Mouse (Mus musculus) spleen, adult 2 months (tissue): Measurements from ENCODE around the gene Grik3. TPM values are rescaled to one million over a fixed set of nuclear protein-coding genes. Genes with fewer than 3 reads are reported as not detected.

Experiments used
- DNase-seq, 2 experiments: peaks; one replicate each; pipeline versions ENCODE4 v3.0.0 to v3.0.0-alpha.2; 2012 to 2021; ENCODE audit warnings: low spot score in 2 of 2, low read depth in 1 of 2
- H3K27ac ChIP-seq: fragments of 200-500 bp; 2 replicates; pipeline ENCODE4 v1.5.1; 2012; ENCODE audit warnings: low read length, inconsistent platforms; ENCODE audit not compliant: insufficient read depth
- H3K27me3 ChIP-seq: fragments of 200-500 bp; 2 replicates; pipeline ENCODE4 v1.6.1; 2012; ENCODE audit warnings: mild to moderate bottlenecking, moderate library complexity, low read length, inconsistent platforms; ENCODE audit not compliant: control insufficient read depth, insufficient read depth
- H3K36me3 ChIP-seq: fragments of 200-500 bp; 2 replicates; pipeline ENCODE4 v1.6.1; 2012; ENCODE audit warnings: mild to moderate bottlenecking, low read length, inconsistent platforms; ENCODE audit not compliant: control insufficient read depth, insufficient read depth
- H3K4me1 ChIP-seq: fragments of 200-500 bp; 2 replicates; pipeline ENCODE4 v1.6.1; 2011; ENCODE audit warnings: inconsistent platforms; ENCODE audit not compliant: control insufficient read depth, insufficient read depth, insufficient read length
- H3K4me3 ChIP-seq: fragments of 200-500 bp; 2 replicates; pipeline ENCODE4 v1.5.1; 2011; ENCODE audit warnings: mild to moderate bottlenecking, inconsistent platforms; ENCODE audit not compliant: insufficient read depth, insufficient read length; ENCODE audit errors: extremely low read depth
- CTCF ChIP-seq: fragments of 200-500 bp; IDR thresholded peaks from 2 replicates; pipeline ENCODE4 v1.5.1; 2011; ENCODE audit warnings: mild to moderate bottlenecking, inconsistent platforms; ENCODE audit not compliant: insufficient read depth, insufficient read length, insufficient replicate concordance; ENCODE audit errors: extremely low read depth
- POLR2A ChIP-seq: fragments of 200-500 bp; IDR thresholded peaks from 2 replicates; pipeline ENCODE4 v1.6.1; 2011; ENCODE audit warnings: low read depth, low read length, inconsistent platforms
- WGBS: fragments of 180-500 bp; shearing (Covaris S2); methylation state at CpG from one replicate; pipeline ENCODE4 v1.1.7; 2018; 5-methylcytosine and 5-hydroxymethylcytosine counted together
- polyA plus RNA-seq: library from polyadenylated mRNA; depleted of rRNA; stranded (reverse); fragments of >200 nt; gene quantifications from 2 replicates; pipeline ENCODE4 v1.2.3, GENCODE M21; 2012; rRNA removed

The Grik3 gene
- polyA plus RNA-seq, result 0.01 and 0.04 TPM in 2 replicates

- Histone ChIP-seq H3K27me3 (peaks cover 12% of the 10 kb centered on the region), H3K4me1 (no peaks in the 10 kb centered on the region), H3K36me3 (no peaks in the 10 kb centered on the region), H3K4me3 (no peak within 1 kb of the TSS), H3K27ac (no peak within 1 kb of the TSS)
- no peak for DNase-seq
- 8% methylated on average over 69 of the region's 77 CpGs for WGBS
- TF ChIP-seq POLR2A, result no peak
Observed at GRCm38 (mm10) chr4:125490661-125491504, at the start of gene Grik3. TSS of gene Grik3 (plus strand) at chr4:125490700.

GRCm38 (mm10) chr4:125441821-125442220 is 48.7 kb upstream of the Grik3 start:
- Histone ChIP-seq H3K27ac (no peak overlapping the region), H3K36me3 (no peaks in the 10 kb centered on the region), H3K27me3 (no peaks in the 10 kb centered on the region), H3K4me1 (no peaks in the 10 kb centered on the region), H3K4me3 (no peak overlapping the region)
- no peak for DNase-seq
- TF ChIP-seq POLR2A (no peak), CTCF (no peak)
- WGBS, result 84% methylated on average over 4 of the region's 4 CpGs

- TF ChIP-seq CTCF (no peak), POLR2A (no peak)
- Histone ChIP-seq H3K4me1 (no peaks in the 10 kb centered on the region), H3K36me3 (no peaks in the 10 kb centered on the region), H3K27ac (no peak overlapping the region), H3K4me3 (no peak overlapping the region), H3K27me3 (no peaks in the 10 kb centered on the region)
- DNase-seq, result no peak
- WGBS, result 83% methylated on average over 7 of the region's 7 CpGs
Observed at GRCm38 (mm10) chr4:125444366-125444765, 46.1 kb upstream of the Grik3 start.

GRCm38 (mm10) chr4:125450602-125451321 is 39.7 kb upstream of the Grik3 start:
- Histone ChIP-seq H3K36me3 (no peaks in the 10 kb centered on the region), H3K4me1 (no peaks in the 10 kb centered on the region), H3K27ac (no peak overlapping the region), H3K4me3 (no peak overlapping the region), H3K27me3 (no peaks in the 10 kb centered on the region)
- 81% methylated on average over 7 of the region's 7 CpGs for WGBS
- no peak for DNase-seq
- TF ChIP-seq POLR2A (no peak), CTCF (no peak)

- H3K27ac ChIP-seq, result no peak overlapping the region
- no peaks in the 10 kb centered on the region for H3K27me3 ChIP-seq
- no peak overlapping the region for H3K4me3 ChIP-seq
- 36% methylated on average over 6 of the region's 6 CpGs for WGBS
- DNase-seq, result no peak
- H3K36me3 ChIP-seq, result no peaks in the 10 kb centered on the region
- TF ChIP-seq POLR2A, result no peak
- no peak for TF ChIP-seq CTCF
- H3K4me1 ChIP-seq, result no peaks in the 10 kb centered on the region
Observed at GRCm38 (mm10) chr4:125451821-125452220, 38.7 kb upstream of the Grik3 start.

GRCm38 (mm10) chr4:125456506-125456905 is 34.0 kb upstream of the Grik3 start:
- Histone ChIP-seq H3K4me3 (no peak overlapping the region), H3K4me1 (no peaks in the 10 kb centered on the region), H3K27ac (no peak overlapping the region), H3K27me3 (no peaks in the 10 kb centered on the region), H3K36me3 (no peaks in the 10 kb centered on the region)
- no peak for TF ChIP-seq POLR2A
- no peak for TF ChIP-seq CTCF
- DNase-seq, result no peak
- WGBS, result 76% methylated on average over 5 of the region's 5 CpGs
